Mouse (Mus musculus): Measurements from ENCODE around the gene Scrn3. TPM values are rescaled to one million over a fixed set of nuclear protein-coding genes. Genes with fewer than 3 reads are reported as not detected.

The Scrn3 gene
- polyA plus RNA-seq, 1 experiment = 2.9 TPM

- H3K36me3 ChIP-seq (ENCODE audit: control insufficient read depth, insufficient read depth, low read length) = no peaks in the 10 kb centered on the region
- 5% methylated on average over 17 of the region's 17 CpGs for WGBS
- DNase-seq = no peak
- H3K27ac ChIP-seq (ENCODE audit: control insufficient read depth, insufficient read depth, low read length) = no peak overlapping the region
- H3K4me3 ChIP-seq (ENCODE audit: control insufficient read depth, insufficient read depth, low read length) = no peak overlapping the region
- TF ChIP-seq POLR2A (IDR thresholded peaks at IDR 0.05; ENCODE audit: control insufficient read depth, extremely low read depth, insufficient read depth, low read length, poor library complexity) = no peak
- no peak for TF ChIP-seq CTCF (IDR thresholded peaks at IDR 0.05; ENCODE audit: borderline replicate concordance, control insufficient read depth, extremely low read depth, insufficient read depth, low read length, poor library complexity)
- peaks cover 13% of the 10 kb centered on the region for H3K4me1 ChIP-seq (replicated peaks; ENCODE audit: control insufficient read depth, insufficient read depth, low read length)
- H3K27me3 ChIP-seq (ENCODE audit: control insufficient read depth, insufficient read depth, low read length) = peaks cover 32% of the 10 kb centered on the region
Measured at GRCm38 (mm10) chr2:73278869-73279268, 33.5 kb upstream of the Scrn3 start.

DNA sequence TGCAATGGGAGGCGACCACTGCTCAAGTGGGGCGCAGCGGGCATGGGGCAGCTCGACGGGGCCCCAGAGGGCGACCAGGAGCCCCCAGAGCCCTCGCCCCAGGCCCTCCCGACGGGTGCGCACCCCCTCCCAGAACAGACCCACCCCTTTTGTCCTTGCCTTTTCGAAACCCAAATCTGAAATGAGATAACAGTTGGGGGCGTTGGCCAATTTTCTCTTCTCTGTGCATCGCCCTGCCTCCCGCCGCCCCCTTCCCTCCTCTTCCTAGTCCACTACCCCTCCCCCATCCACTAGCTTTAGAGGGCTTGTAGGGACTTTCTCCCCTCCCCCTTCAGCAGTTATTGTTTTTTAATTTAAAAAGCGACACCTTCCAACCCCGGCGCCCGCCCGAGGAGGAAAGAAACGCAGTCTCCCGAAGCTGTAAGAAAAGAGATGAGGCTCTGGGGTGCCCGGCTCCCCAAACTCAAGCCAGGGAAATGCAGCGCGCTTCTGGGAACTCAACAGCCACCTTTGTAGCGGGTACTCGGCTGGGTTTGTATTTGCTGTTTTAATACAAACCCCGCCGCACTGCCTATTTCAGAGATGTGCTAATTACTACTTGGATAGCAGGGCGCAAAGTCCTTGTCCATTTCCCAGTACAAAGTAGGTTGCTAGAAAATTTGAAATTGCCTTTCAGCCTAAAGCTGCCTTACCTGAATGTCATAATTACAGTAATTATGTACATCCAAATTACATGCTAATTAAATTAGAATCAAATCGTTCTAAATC, 32.9 kb upstream of the Scrn3 start:
- no peak for DNase-seq
- 8% methylated on average over 31 of the region's 31 CpGs for WGBS
- no peaks in the 10 kb centered on the region for H3K36me3 ChIP-seq (ENCODE audit: control insufficient read depth, insufficient read depth, low read length)
- no peak overlapping the region for H3K4me3 ChIP-seq (ENCODE audit: control insufficient read depth, insufficient read depth, low read length)
- peaks cover 27% of the 10 kb centered on the region for H3K27me3 ChIP-seq (ENCODE audit: control insufficient read depth, insufficient read depth, low read length)
- no peak overlapping the region for H3K27ac ChIP-seq (ENCODE audit: control insufficient read depth, insufficient read depth, low read length)
- peaks cover 7% of the 10 kb centered on the region for H3K4me1 ChIP-seq (replicated peaks; ENCODE audit: control insufficient read depth, insufficient read depth, low read length)
- TF ChIP-seq POLR2A (IDR thresholded peaks at IDR 0.05; ENCODE audit: control insufficient read depth, extremely low read depth, insufficient read depth, low read length, poor library complexity) (no peak), CTCF (IDR thresholded peaks at IDR 0.05; ENCODE audit: borderline replicate concordance, control insufficient read depth, extremely low read depth, insufficient read depth, low read length, poor library complexity) (no peak)

DNA sequence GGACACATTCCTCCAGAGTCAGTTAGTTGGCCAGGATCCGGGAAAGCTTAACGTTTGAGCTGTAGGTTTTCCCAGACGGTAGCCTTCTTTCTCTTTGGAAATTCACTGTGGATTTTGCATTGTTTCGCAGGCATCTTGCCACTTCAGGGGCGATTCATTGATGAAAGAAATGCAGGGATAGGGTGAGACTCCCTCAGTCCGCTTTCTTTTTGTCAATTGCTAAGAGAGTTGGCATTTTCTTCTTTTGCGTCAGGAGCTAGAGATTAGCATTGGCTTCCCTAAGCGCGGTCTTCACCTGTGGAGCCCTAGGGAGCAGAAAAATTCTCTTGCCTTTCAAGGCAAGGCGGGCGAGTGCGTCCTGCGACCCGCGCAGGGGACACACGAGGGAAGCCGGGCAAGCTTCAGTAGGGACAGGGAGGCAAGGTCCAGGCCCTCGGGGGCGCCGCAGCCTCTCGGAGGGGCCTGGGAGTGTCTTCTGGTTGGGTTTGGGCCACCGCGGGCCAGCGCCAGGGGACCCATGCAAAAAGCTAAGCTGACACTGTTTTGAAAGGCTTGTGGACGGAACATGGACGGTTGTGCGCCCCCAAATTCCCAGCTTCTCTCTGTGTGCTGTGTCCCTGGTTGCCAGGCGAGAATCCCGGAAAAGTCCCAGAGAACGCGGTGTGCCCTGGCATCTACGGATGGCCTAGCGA, 31.9 kb upstream of the Scrn3 start:
- Histone ChIP-seq H3K4me1 (replicated peaks; ENCODE audit: control insufficient read depth, insufficient read depth, low read length) (peaks cover 4% of the 10 kb centered on the region; the same call in 1 of the 2 replicates), H3K36me3 (ENCODE audit: control insufficient read depth, insufficient read depth, low read length) (0 out of 2 replicates have a peak, but pooled peaks cover 5% of the 10 kb centered on the region), H3K27ac (ENCODE audit: control insufficient read depth, insufficient read depth, low read length) (no peak overlapping the region), H3K4me3 (ENCODE audit: control insufficient read depth, insufficient read depth, low read length) (no peak overlapping the region), H3K27me3 (ENCODE audit: control insufficient read depth, insufficient read depth, low read length) (peaks cover 23% of the 10 kb centered on the region)
- 11% methylated on average over 33 of the region's 33 CpGs for WGBS
- DNase-seq = no peak
- TF ChIP-seq POLR2A (IDR thresholded peaks at IDR 0.05; ENCODE audit: control insufficient read depth, extremely low read depth, insufficient read depth, low read length, poor library complexity) (no peak), CTCF (IDR thresholded peaks at IDR 0.05; ENCODE audit: borderline replicate concordance, control insufficient read depth, extremely low read depth, insufficient read depth, low read length, poor library complexity) (no peak)

- peaks cover 4% of the 10 kb centered on the region; the same call in 1 of the 2 replicates for H3K4me1 ChIP-seq (replicated peaks; ENCODE audit: control insufficient read depth, insufficient read depth, low read length)
- WGBS = 20% methylated on average over 22 of the region's 22 CpGs
- TF ChIP-seq POLR2A (IDR thresholded peaks at IDR 0.05; ENCODE audit: control insufficient read depth, extremely low read depth, insufficient read depth, low read length, poor library complexity) (no peak), CTCF (IDR thresholded peaks at IDR 0.05; ENCODE audit: borderline replicate concordance, control insufficient read depth, extremely low read depth, insufficient read depth, low read length, poor library complexity) (no peak)
- peaks cover 23% of the 10 kb centered on the region for H3K27me3 ChIP-seq (ENCODE audit: control insufficient read depth, insufficient read depth, low read length)
- no peak overlapping the region for H3K27ac ChIP-seq (ENCODE audit: control insufficient read depth, insufficient read depth, low read length)
- no peak for DNase-seq
- peaks cover 8% of the 10 kb centered on the region; the same call in 1 of the 2 replicates for H3K36me3 ChIP-seq (ENCODE audit: control insufficient read depth, insufficient read depth, low read length)
- no peak overlapping the region for H3K4me3 ChIP-seq (ENCODE audit: control insufficient read depth, insufficient read depth, low read length)
Measured at GRCm38 (mm10) chr2:73281048-73281661, 31.2 kb upstream of the Scrn3 start.

DNA sequence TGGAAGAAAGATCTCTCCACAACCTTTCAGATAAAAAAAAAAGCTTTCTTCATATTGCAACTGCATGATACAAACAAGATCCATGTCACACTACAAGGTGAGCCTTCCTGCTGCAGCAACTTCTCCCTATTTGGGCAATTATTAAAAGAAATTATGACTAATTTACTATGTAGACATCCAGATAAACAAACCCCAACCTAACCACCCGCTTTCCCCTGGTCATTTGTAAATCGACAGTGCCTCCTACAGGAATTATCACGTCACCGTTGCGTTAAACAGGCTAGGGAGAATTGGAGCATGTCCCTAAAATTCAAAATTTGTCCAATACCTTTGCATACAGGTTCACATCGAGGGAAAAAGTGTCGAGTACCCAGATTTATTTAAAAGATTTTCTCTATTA, 30.7 kb upstream of the Scrn3 start:
- H3K4me1 ChIP-seq (replicated peaks; ENCODE audit: control insufficient read depth, insufficient read depth, low read length) = peaks cover 4% of the 10 kb centered on the region; the same call in 1 of the 2 replicates
- peaks cover 13% of the 10 kb centered on the region for H3K36me3 ChIP-seq (ENCODE audit: control insufficient read depth, insufficient read depth, low read length)
- WGBS = 46% methylated on average over 7 of the region's 7 CpGs
- H3K27ac ChIP-seq (ENCODE audit: control insufficient read depth, insufficient read depth, low read length) = no peak overlapping the region
- TF ChIP-seq CTCF (IDR thresholded peaks at IDR 0.05; ENCODE audit: borderline replicate concordance, control insufficient read depth, extremely low read depth, insufficient read depth, low read length, poor library complexity) (no peak), POLR2A (IDR thresholded peaks at IDR 0.05; ENCODE audit: control insufficient read depth, extremely low read depth, insufficient read depth, low read length, poor library complexity) (no peak)
- no peak for DNase-seq
- peaks cover 23% of the 10 kb centered on the region for H3K27me3 ChIP-seq (ENCODE audit: control insufficient read depth, insufficient read depth, low read length)
- H3K4me3 ChIP-seq (ENCODE audit: control insufficient read depth, insufficient read depth, low read length) = no peak overlapping the region

- peaks cover 6% of the 10 kb centered on the region; the same call in 1 of the 2 replicates for H3K27me3 ChIP-seq (ENCODE audit: control insufficient read depth, insufficient read depth, low read length)
- peaks cover 4% of the 10 kb centered on the region; the same call in 1 of the 2 replicates for H3K4me1 ChIP-seq (replicated peaks; ENCODE audit: control insufficient read depth, insufficient read depth, low read length)
- DNase-seq = no peak
- no peak overlapping the region for H3K4me3 ChIP-seq (ENCODE audit: control insufficient read depth, insufficient read depth, low read length)
- no peak overlapping the region for H3K27ac ChIP-seq (ENCODE audit: control insufficient read depth, insufficient read depth, low read length)
- 29% methylated on average over 2 of the region's 2 CpGs for WGBS
- TF ChIP-seq POLR2A (IDR thresholded peaks at IDR 0.05; ENCODE audit: control insufficient read depth, extremely low read depth, insufficient read depth, low read length, poor library complexity) (no peak), CTCF (IDR thresholded peaks at IDR 0.05; ENCODE audit: borderline replicate concordance, control insufficient read depth, extremely low read depth, insufficient read depth, low read length, poor library complexity) (no peak)
- H3K36me3 ChIP-seq (ENCODE audit: control insufficient read depth, insufficient read depth, low read length) = peaks cover 28% of the 10 kb centered on the region
Measured at GRCm38 (mm10) chr2:73285630-73286029, 26.8 kb upstream of the Scrn3 start.

All from thymus, adult 2 months (tissue).